Mouse (Mus musculus) small intestine, adult 2 months (tissue): Measurements from ENCODE around the gene Foxg1. TPM values are rescaled to one million over a fixed set of nuclear protein-coding genes. Genes with fewer than 3 reads are reported as not detected.

ENCODE experiments used
- H3K27ac ChIP-seq: fragments of 200-500 bp; 2 replicates; pipeline ENCODE4 v1.5.1; 2012; ENCODE audit warnings: low read depth, low read length, control low read depth, inconsistent platforms; ENCODE audit not compliant: insufficient read depth
- H3K27me3 ChIP-seq: fragments of 200-500 bp; 2 replicates; pipeline ENCODE4 v1.6.1; 2012; ENCODE audit warnings: mild to moderate bottlenecking, moderate library complexity, low read length, inconsistent platforms; ENCODE audit not compliant: control insufficient read depth, insufficient read depth
- H3K36me3 ChIP-seq: fragments of 200-500 bp; 2 replicates; pipeline ENCODE4 v1.6.1; 2012; ENCODE audit warnings: mild to moderate bottlenecking, low read length, control low read depth, inconsistent platforms; ENCODE audit not compliant: control insufficient read depth, insufficient read depth
- H3K4me1 ChIP-seq: fragments of 200-500 bp; 2 replicates; pipeline ENCODE4 v1.6.1; 2012; ENCODE audit warnings: low read length, inconsistent platforms, mixed read lengths; ENCODE audit not compliant: control insufficient read depth, insufficient read depth, insufficient read length
- H3K4me3 ChIP-seq: fragments of 200-500 bp; 2 replicates; pipeline ENCODE4 v1.5.1; 2012; ENCODE audit warnings: low read depth, mild to moderate bottlenecking, control low read depth, inconsistent platforms, low read length, moderate library complexity
- CTCF ChIP-seq: fragments of 200-500 bp; IDR thresholded peaks from 2 replicates; pipeline ENCODE4 v1.5.1; 2012; ENCODE audit warnings: low read depth, mild to moderate bottlenecking, control low read depth, inconsistent platforms, low read length, moderate library complexity, mixed read lengths; ENCODE audit not compliant: insufficient replicate concordance, insufficient read length; ENCODE audit errors: extremely low read depth
- POLR2A ChIP-seq: fragments of 200-500 bp; IDR thresholded peaks from 2 replicates; pipeline ENCODE4 v1.6.1; 2012; ENCODE audit warnings: low read depth, mild to moderate bottlenecking, control low read depth, inconsistent platforms, low read length, moderate library complexity
- WGBS: fragments of 180-500 bp; shearing (Covaris S2); methylation state at CpG from one replicate; pipeline ENCODE4 v1.1.7; 2018; 5-methylcytosine and 5-hydroxymethylcytosine counted together
- polyA plus RNA-seq: library from polyadenylated mRNA; depleted of rRNA; stranded (reverse); fragments of >200 nt; gene quantifications from 2 replicates; pipeline ENCODE4 v1.2.3, GENCODE M21; 2012

The Foxg1 gene
- polyA plus RNA-seq, 1 experiment: not detected

DNA sequence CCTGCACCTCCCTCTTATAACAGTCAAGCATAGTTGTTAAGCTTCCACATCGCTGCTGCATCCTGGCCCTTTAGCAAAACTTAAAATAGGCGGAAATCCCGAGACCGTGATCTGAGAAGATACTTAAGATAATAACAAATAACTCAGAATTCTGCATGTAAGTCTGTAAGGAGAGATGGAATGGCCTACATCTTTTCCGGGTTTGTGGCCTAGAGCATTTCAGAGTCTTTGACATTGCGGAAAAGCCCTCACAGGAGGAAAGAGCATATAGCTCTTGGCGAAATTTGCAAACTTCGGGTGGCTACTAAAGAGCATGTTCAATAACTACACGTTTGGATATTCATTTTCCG is 9.6 kb downstream of the Foxg1 start:
- Histone ChIP-seq H3K27me3 (peaks cover 20% of the 10 kb centered on the region), H3K4me1 (no peaks in the 10 kb centered on the region)
- 8% methylated on average over 10 of the region's 10 CpGs for WGBS

DNA sequence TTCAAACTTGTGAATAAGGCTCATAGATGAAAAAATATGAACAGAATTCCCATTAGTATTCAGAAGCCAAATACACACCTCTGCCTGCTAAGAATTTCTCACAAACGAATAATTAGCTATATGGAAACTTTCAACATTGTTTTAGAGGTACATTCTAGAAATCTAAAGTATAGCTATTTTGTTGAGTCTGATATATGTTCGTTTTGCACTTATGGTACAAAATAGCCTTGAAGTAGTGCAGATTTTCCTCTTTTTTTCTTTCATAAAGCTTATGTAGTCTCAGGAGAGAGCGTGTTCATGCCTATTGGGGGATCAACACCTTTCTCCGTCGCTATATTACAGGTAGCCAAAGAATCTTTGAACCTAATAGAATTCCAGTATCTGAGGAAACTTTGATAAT is 10.4 kb downstream of the Foxg1 start:
- H3K27ac ChIP-seq: no peak overlapping the region
- TF ChIP-seq CTCF (no peak), POLR2A (no peak)
- no peaks in the 10 kb centered on the region for H3K4me1 ChIP-seq
- no peaks in the 10 kb centered on the region for H3K36me3 ChIP-seq
- H3K27me3 ChIP-seq: peaks cover 20% of the 10 kb centered on the region
- WGBS: 11% methylated on average over 5 of the region's 5 CpGs
- no peak overlapping the region for H3K4me3 ChIP-seq

More for the DNA sequence above, 9.6 kb downstream of the Foxg1 start:
- TF ChIP-seq POLR2A: no peak
- TF ChIP-seq CTCF: no peak
- Histone ChIP-seq H3K36me3 (no peaks in the 10 kb centered on the region), H3K27ac (no peak overlapping the region), H3K4me3 (no peak overlapping the region)

DNA sequence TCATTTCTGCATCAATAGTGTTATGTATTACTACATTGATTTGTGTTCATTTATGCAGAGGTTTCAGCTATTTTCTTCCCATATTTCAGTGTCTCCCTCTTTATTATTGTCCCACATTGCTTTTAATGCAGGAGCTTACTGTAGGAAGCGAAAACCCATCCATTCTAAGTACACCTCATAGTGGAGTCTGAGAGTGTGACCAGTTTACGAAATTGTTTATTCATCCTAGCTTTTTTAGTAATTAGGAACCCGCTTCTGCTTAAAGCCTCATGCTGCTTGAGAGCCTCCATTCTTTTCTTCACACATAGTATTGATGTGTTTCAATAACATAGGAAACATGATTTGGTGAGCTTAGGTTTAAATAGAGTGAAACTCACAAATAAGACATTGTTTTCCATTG is 11.2 kb downstream of the Foxg1 start:
- Histone ChIP-seq H3K4me3 (no peak overlapping the region), H3K27me3 (peaks cover 20% of the 10 kb centered on the region), H3K27ac (no peak overlapping the region), H3K4me1 (no peaks in the 10 kb centered on the region), H3K36me3 (no peaks in the 10 kb centered on the region)
- 14% methylated on average over 3 of the region's 3 CpGs for WGBS
- TF ChIP-seq POLR2A (no peak), CTCF (no peak)

DNA sequence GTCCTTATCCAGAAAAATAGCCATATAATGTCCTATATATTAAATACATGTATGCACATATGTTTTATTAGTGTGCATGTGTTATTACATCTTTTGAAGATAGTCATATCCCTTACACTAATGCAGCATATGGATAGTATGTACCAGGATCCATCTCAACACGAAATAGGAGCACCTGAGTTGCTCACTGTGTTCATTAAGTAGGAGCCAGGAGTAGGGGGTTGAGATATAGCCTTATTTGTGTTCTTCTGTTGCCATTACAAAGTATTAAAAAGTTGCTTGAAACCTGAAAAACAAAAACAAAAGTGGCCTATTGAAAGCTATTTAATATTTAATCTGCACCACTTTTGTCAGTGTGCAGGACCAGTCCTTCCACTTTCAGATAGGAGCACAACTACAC is 11.7 kb downstream of the Foxg1 start:
- TF ChIP-seq POLR2A: no peak
- TF ChIP-seq CTCF: no peak
- 7% methylated on average over 1 of the region's 1 CpGs for WGBS
- no peaks in the 10 kb centered on the region for H3K36me3 ChIP-seq
- no peak overlapping the region for H3K27ac ChIP-seq
- H3K27me3 ChIP-seq: peaks cover 20% of the 10 kb centered on the region
- H3K4me1 ChIP-seq: no peaks in the 10 kb centered on the region
- H3K4me3 ChIP-seq: no peak overlapping the region

DNA sequence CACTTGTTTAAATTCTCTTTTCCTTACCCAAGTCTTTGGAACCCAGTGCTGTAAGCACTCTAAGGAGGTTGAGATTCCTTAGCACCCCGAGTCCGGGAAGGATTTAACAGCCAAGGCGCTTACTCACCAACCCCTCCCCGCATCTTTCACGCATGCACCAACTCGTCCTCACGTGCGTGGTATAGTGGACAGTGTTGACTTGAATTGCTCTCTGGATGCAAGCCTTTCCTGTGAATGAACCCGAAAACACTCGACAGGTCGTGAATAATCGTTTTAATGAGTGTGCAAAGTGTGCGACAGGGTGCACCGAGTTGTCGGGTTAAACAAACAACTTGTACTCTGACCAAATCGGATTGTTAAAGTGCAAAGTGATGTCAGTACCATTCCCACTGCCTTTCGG is 12.4 kb downstream of the Foxg1 start:
- Histone ChIP-seq H3K27me3 (peaks cover 20% of the 10 kb centered on the region), H3K4me3 (no peak overlapping the region), H3K36me3 (no peaks in the 10 kb centered on the region), H3K27ac (no peak overlapping the region), H3K4me1 (no peaks in the 10 kb centered on the region)
- WGBS: 2% methylated on average over 17 of the region's 17 CpGs
- TF ChIP-seq POLR2A (no peak), CTCF (no peak)

DNA sequence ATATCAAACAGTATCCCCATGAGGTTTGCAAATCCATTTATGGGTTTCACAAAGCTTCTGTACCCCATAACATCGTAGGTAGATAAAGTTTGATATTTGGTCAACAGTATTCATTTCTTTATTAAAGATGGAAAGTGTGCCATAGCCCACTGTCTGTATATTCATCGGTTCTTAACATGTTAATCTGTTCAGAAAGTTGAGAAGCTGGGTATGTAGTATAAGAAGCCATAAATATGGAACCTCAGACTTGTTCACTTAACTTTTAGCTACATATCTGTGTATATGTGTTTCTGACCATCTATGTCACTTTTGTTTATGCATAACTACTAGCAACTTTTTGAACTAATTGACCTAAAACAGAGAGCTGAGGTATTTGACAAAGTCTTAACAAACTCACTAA is 13.5 kb downstream of the Foxg1 start:
- H3K4me3 ChIP-seq: no peak overlapping the region
- TF ChIP-seq POLR2A (no peak), CTCF (no peak)
- H3K27ac ChIP-seq: no peak overlapping the region
- H3K27me3 ChIP-seq: peaks cover 18% of the 10 kb centered on the region
- 12% methylated on average over 2 of the region's 2 CpGs for WGBS
- H3K4me1 ChIP-seq: no peaks in the 10 kb centered on the region
- no peaks in the 10 kb centered on the region for H3K36me3 ChIP-seq

DNA sequence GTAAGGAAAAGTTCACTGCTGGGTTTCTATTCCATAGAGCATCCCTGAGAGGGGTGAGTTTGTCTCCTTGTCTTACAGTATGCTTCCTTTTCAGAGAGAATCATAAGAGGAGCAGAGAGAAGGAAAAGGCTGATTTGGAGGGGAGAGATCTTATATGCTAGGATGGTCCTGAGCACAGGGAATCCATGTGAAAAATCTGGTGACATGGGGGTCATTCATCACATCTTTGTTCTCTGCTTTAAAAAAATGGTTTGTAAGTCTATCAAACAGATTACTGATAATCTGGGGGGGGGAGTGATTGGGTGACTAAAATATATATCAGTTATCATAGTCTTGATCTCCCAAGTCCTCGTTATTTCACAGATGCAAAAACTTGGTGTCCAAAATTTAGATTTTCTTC is 14.3 kb downstream of the Foxg1 start:
- WGBS: 34% methylated on average over 1 of the region's 1 CpGs
- no peak for TF ChIP-seq CTCF
- no peak for TF ChIP-seq POLR2A
- H3K36me3 ChIP-seq: no peaks in the 10 kb centered on the region
- H3K4me3 ChIP-seq: no peak overlapping the region
- no peak overlapping the region for H3K27ac ChIP-seq
- H3K4me1 ChIP-seq: no peaks in the 10 kb centered on the region
- peaks cover 18% of the 10 kb centered on the region for H3K27me3 ChIP-seq
